Mouse (Mus musculus): ENCODE results near the gene Tmbim1. TPM values are rescaled to one million over a fixed set of nuclear protein-coding genes. Genes with fewer than 3 reads are reported as not detected.

The Tmbim1 gene
- polyA plus RNA-seq, 1 experiment from 2014 or later = 29.2 TPM

- Histone ChIP-seq H3K9ac (ENCODE audit: low read depth, low read length) (no peak overlapping the region), H3K4me3 (ENCODE audit: low read depth, low read length) (no peak overlapping the region), H3K4me2 (no peak overlapping the region), H3K27ac (ENCODE audit: low read depth, low read length) (no peak overlapping the region), H3K36me3 (ENCODE audit: control insufficient read depth, insufficient read depth, low read length) (peaks cover 24% of the 10 kb centered on the region), H3K9me3 (replicated peaks; ENCODE audit: control insufficient read depth, low read length) (no peaks in the 10 kb centered on the region), H3K4me1 (ENCODE audit: control insufficient read depth, insufficient read depth, low read length) (peaks cover 23% of the 10 kb centered on the region), H3K27me3 (ENCODE audit: control insufficient read depth, insufficient read depth, low read length) (no peaks in the 10 kb centered on the region)
- no peak for ATAC-seq (replicated peaks; ENCODE audit: insufficient number of reproducible peaks, low FRiP score, low TSS enrichment)
- 90% methylated on average over 14 of the region's 14 CpGs for WGBS (ENCODE audit: insufficient replicate concordance)
Observed at GRCm38 (mm10) chr1:74280591-74281325, 24.7 kb downstream of the Tmbim1 start.

GRCm38 (mm10) chr1:74278988-74279387 lies 26.4 kb downstream of the Tmbim1 start:
- Histone ChIP-seq H3K4me2 (no peak overlapping the region), H3K27ac (ENCODE audit: low read depth, low read length) (no peak overlapping the region)
- 83% methylated on average over 11 of the region's 11 CpGs for WGBS (ENCODE audit: insufficient replicate concordance)

GRCm38 (mm10) chr1:74278538-74278937 lies 26.9 kb downstream of the Tmbim1 start, which contains the start of gene Gpbar1:
Gpbar1 (plus strand) TSS chr1:74278550.
- H3K4me3 ChIP-seq (ENCODE audit: low read depth, low read length) = no peak within 1 kb of the TSS
- 84% methylated on average over 10 of the region's 10 CpGs for WGBS (ENCODE audit: insufficient replicate concordance)
- peaks cover 32% of the 10 kb centered on the region for H3K4me1 ChIP-seq (ENCODE audit: control insufficient read depth, insufficient read depth, low read length)
- H3K4me2 ChIP-seq = no peak within 1 kb of the TSS
- no peak within 1 kb of the TSS for H3K27ac ChIP-seq (ENCODE audit: low read depth, low read length)
- peaks cover 24% of the 10 kb centered on the region for H3K36me3 ChIP-seq (ENCODE audit: control insufficient read depth, insufficient read depth, low read length)
- H3K9ac ChIP-seq (ENCODE audit: low read depth, low read length) = 0 out of 2 replicates have a peak within 1 kb of the TSS, but pooled peaks have one; percentile 16
- H3K27me3 ChIP-seq (ENCODE audit: control insufficient read depth, insufficient read depth, low read length) = no peaks in the 10 kb centered on the region
- no peaks in the 10 kb centered on the region for H3K9me3 ChIP-seq (replicated peaks; ENCODE audit: control insufficient read depth, low read length)
- no peak for ATAC-seq (replicated peaks; ENCODE audit: insufficient number of reproducible peaks, low FRiP score, low TSS enrichment)

More at GRCm38 (mm10) chr1:74278988-74279387, 26.4 kb downstream of the Tmbim1 start:
- no peak for ATAC-seq (replicated peaks; ENCODE audit: insufficient number of reproducible peaks, low FRiP score, low TSS enrichment)
- no peak overlapping the region for H3K4me3 ChIP-seq (ENCODE audit: low read depth, low read length)
- no peak overlapping the region for H3K9ac ChIP-seq (ENCODE audit: low read depth, low read length)
- no peaks in the 10 kb centered on the region for H3K27me3 ChIP-seq (ENCODE audit: control insufficient read depth, insufficient read depth, low read length)
- H3K9me3 ChIP-seq (replicated peaks; ENCODE audit: control insufficient read depth, low read length) = no peaks in the 10 kb centered on the region
- H3K4me1 ChIP-seq (ENCODE audit: control insufficient read depth, insufficient read depth, low read length) = peaks cover 34% of the 10 kb centered on the region
- H3K36me3 ChIP-seq (ENCODE audit: control insufficient read depth, insufficient read depth, low read length) = peaks cover 24% of the 10 kb centered on the region

GRCm38 (mm10) chr1:74277883-74278537 lies 27.4 kb downstream of the Tmbim1 start:
- Histone ChIP-seq H3K9ac (ENCODE audit: low read depth, low read length) (0 out of 2 replicates have a peak overlapping the region, but pooled peaks have one; percentile 16), H3K36me3 (ENCODE audit: control insufficient read depth, insufficient read depth, low read length) (peaks cover 24% of the 10 kb centered on the region), H3K4me1 (ENCODE audit: control insufficient read depth, insufficient read depth, low read length) (peaks cover 35% of the 10 kb centered on the region), H3K9me3 (replicated peaks; ENCODE audit: control insufficient read depth, low read length) (no peaks in the 10 kb centered on the region), H3K27ac (ENCODE audit: low read depth, low read length) (no peak overlapping the region), H3K4me3 (ENCODE audit: low read depth, low read length) (no peak overlapping the region), H3K4me2 (no peak overlapping the region), H3K27me3 (ENCODE audit: control insufficient read depth, insufficient read depth, low read length) (no peaks in the 10 kb centered on the region)
- 53% methylated on average over 8 of the region's 8 CpGs for WGBS (ENCODE audit: insufficient replicate concordance)
- ATAC-seq (replicated peaks; ENCODE audit: insufficient number of reproducible peaks, low FRiP score, low TSS enrichment) = no peak

- peaks cover 24% of the 10 kb centered on the region for H3K36me3 ChIP-seq (ENCODE audit: control insufficient read depth, insufficient read depth, low read length)
- H3K9ac ChIP-seq (ENCODE audit: low read depth, low read length) = no peak overlapping the region
- ATAC-seq (replicated peaks; ENCODE audit: insufficient number of reproducible peaks, low FRiP score, low TSS enrichment) = no peak
- H3K4me1 ChIP-seq (ENCODE audit: control insufficient read depth, insufficient read depth, low read length) = peaks cover 35% of the 10 kb centered on the region
- 60% methylated on average over 6 of the region's 6 CpGs for WGBS (ENCODE audit: insufficient replicate concordance)
- H3K9me3 ChIP-seq (replicated peaks; ENCODE audit: control insufficient read depth, low read length) = no peaks in the 10 kb centered on the region
- no peak overlapping the region for H3K4me2 ChIP-seq
- no peak overlapping the region for H3K4me3 ChIP-seq (ENCODE audit: low read depth, low read length)
- H3K27ac ChIP-seq (ENCODE audit: low read depth, low read length) = no peak overlapping the region
- H3K27me3 ChIP-seq (ENCODE audit: control insufficient read depth, insufficient read depth, low read length) = no peaks in the 10 kb centered on the region
Observed at GRCm38 (mm10) chr1:74277041-74277440, 28.4 kb downstream of the Tmbim1 start.

- Histone ChIP-seq H3K4me1 (ENCODE audit: control insufficient read depth, insufficient read depth, low read length) (peaks cover 43% of the 10 kb centered on the region), H3K27ac (ENCODE audit: low read depth, low read length) (peak overlapping the region; percentile 30), H3K4me3 (ENCODE audit: low read depth, low read length) (no peak overlapping the region), H3K36me3 (ENCODE audit: control insufficient read depth, insufficient read depth, low read length) (peaks cover 7% of the 10 kb centered on the region), H3K4me2 (no peak overlapping the region; the same call in 1 of the 2 replicates), H3K9me3 (replicated peaks; ENCODE audit: control insufficient read depth, low read length) (no peaks in the 10 kb centered on the region), H3K9ac (ENCODE audit: low read depth, low read length) (no peak overlapping the region), H3K27me3 (ENCODE audit: control insufficient read depth, insufficient read depth, low read length) (no peaks in the 10 kb centered on the region)
- ATAC-seq (replicated peaks; ENCODE audit: insufficient number of reproducible peaks, low FRiP score, low TSS enrichment) = peak; percentile 53; the same call in 1 of the 2 replicates
- 11% methylated on average over 9 of the region's 9 CpGs for WGBS (ENCODE audit: insufficient replicate concordance)
Observed at GRCm38 (mm10) chr1:74275015-74275414, 30.4 kb downstream of the Tmbim1 start.

- Histone ChIP-seq H3K9me3 (replicated peaks; ENCODE audit: control insufficient read depth, low read length) (no peaks in the 10 kb centered on the region), H3K9ac (ENCODE audit: low read depth, low read length) (no peak overlapping the region), H3K27ac (ENCODE audit: low read depth, low read length) (peak overlapping the region; percentile 32), H3K27me3 (ENCODE audit: control insufficient read depth, insufficient read depth, low read length) (no peaks in the 10 kb centered on the region), H3K4me2 (no peak overlapping the region), H3K4me3 (ENCODE audit: low read depth, low read length) (no peak overlapping the region), H3K36me3 (ENCODE audit: control insufficient read depth, insufficient read depth, low read length) (peaks cover 8% of the 10 kb centered on the region), H3K4me1 (ENCODE audit: control insufficient read depth, insufficient read depth, low read length) (peaks cover 32% of the 10 kb centered on the region)
- no peak for ATAC-seq (replicated peaks; ENCODE audit: insufficient number of reproducible peaks, low FRiP score, low TSS enrichment)
- 32% methylated on average over 4 of the region's 4 CpGs for WGBS (ENCODE audit: insufficient replicate concordance)
Observed at GRCm38 (mm10) chr1:74271659-74272058, 33.8 kb downstream of the Tmbim1 start.

- 84% methylated on average over 8 of the region's 8 CpGs for WGBS (ENCODE audit: insufficient replicate concordance)
- Histone ChIP-seq H3K4me2 (no peak overlapping the region), H3K4me1 (ENCODE audit: control insufficient read depth, insufficient read depth, low read length) (peaks cover 11% of the 10 kb centered on the region), H3K27me3 (ENCODE audit: control insufficient read depth, insufficient read depth, low read length) (no peaks in the 10 kb centered on the region), H3K36me3 (ENCODE audit: control insufficient read depth, insufficient read depth, low read length) (peaks cover 34% of the 10 kb centered on the region), H3K27ac (ENCODE audit: low read depth, low read length) (no peak overlapping the region), H3K9me3 (replicated peaks; ENCODE audit: control insufficient read depth, low read length) (no peaks in the 10 kb centered on the region), H3K9ac (ENCODE audit: low read depth, low read length) (no peak overlapping the region), H3K4me3 (ENCODE audit: low read depth, low read length) (no peak overlapping the region)
- ATAC-seq (replicated peaks; ENCODE audit: insufficient number of reproducible peaks, low FRiP score, low TSS enrichment) = no peak
Observed at GRCm38 (mm10) chr1:74268750-74269149, 36.7 kb downstream of the Tmbim1 start.

Data from heart, embryonic 11.5 days (tissue).